Mouse (Mus musculus): ENCODE results near the gene Cox5a.

GRCm38 (mm10) chr9:57547287-57547686, 26.2 kb downstream of the Cox5a start:
- no peak for TF ChIP-seq CTCF (IDR thresholded peaks at IDR 0.05; ENCODE audit: low read depth, low read length)
- no peak for TF ChIP-seq TAL1 (conservative IDR thresholded peaks at IDR 0.05; ENCODE audit: low read depth, low read length)
- no peak for TF ChIP-seq POLR2AphosphoS5 (IDR thresholded peaks at IDR 0.05; ENCODE audit: insufficient replicate concordance, low read depth, low read length)
- no peak for TF ChIP-seq GATA1 (IDR thresholded peaks at IDR 0.05; ENCODE audit: borderline replicate concordance, low read length)
